Mouse (Mus musculus) stomach, embryonic 16.5 days (tissue): ENCODE data around the gene Cars. TPM values are rescaled to one million over a fixed set of nuclear protein-coding genes. Genes with fewer than 3 reads are reported as not detected.

Experiments used
- ATAC-seq: fragments of 200-750 bp; cut with Nextera tagmentation; 2 replicates; pipeline ENCODE4 v1.8.0; 2017; ENCODE audit warnings: moderate number of reproducible peaks, moderate TSS enrichment; ENCODE audit not compliant: insufficient read depth, low FRiP score
- H3K27ac ChIP-seq: fragments of 300-500 bp; sonication (generic); 2 replicates; pipeline ENCODE4 v1.5.1; 2014; ENCODE audit warnings: low read length
- H3K27me3 ChIP-seq: fragments of 300-500 bp; sonication (generic); 2 replicates; pipeline ENCODE4 v1.6.1; 2014; ENCODE audit warnings: low read length, control low read depth, mixed read lengths; ENCODE audit not compliant: control insufficient read depth, insufficient read depth
- H3K36me3 ChIP-seq: fragments of 300-500 bp; sonication (generic); 2 replicates; pipeline ENCODE4 v1.6.1; 2014; ENCODE audit warnings: low read length; ENCODE audit not compliant: control insufficient read depth, insufficient read depth
- H3K4me1 ChIP-seq: fragments of 300-500 bp; sonication (generic); 2 replicates; pipeline ENCODE4 v1.6.1; 2014; ENCODE audit warnings: low read length, control low read depth, mixed read lengths; ENCODE audit not compliant: control insufficient read depth, insufficient read depth
- H3K4me2 ChIP-seq: fragments of 300-500 bp; sonication (generic); 2 replicates; pipeline ENCODE4 v1.6.1; 2014; ENCODE audit warnings: low read depth, low read length, mixed read lengths
- H3K4me3 ChIP-seq: fragments of 300-500 bp; sonication (generic); replicated peaks from 2 replicates; pipeline ENCODE4 v1.5.1; 2014; ENCODE audit warnings: mild to moderate bottlenecking, low read length
- H3K9ac ChIP-seq: fragments of 300-500 bp; sonication (generic); 2 replicates; pipeline ENCODE4 v1.6.1; 2014; ENCODE audit warnings: low read length
- H3K9me3 ChIP-seq: fragments of 300-500 bp; sonication (generic); replicated peaks from 2 replicates; pipeline ENCODE4 v1.6.1; 2016; ENCODE audit warnings: low read length, control low read depth; ENCODE audit not compliant: control insufficient read depth
- WGBS: fragments of 180-500 bp; shearing (Covaris S2); extraction: QIAGEN DNeasy Blood & Tissue Kit; methylation state at CpG from one replicate; pipeline ENCODE4 v1.1.7; 2014; 5-methylcytosine and 5-hydroxymethylcytosine counted together
- polyA plus RNA-seq: library from polyadenylated mRNA; unstranded; fragments of >200 nt; fragmentation: Nextera tagmentation; extraction: Ambion mirVana; gene quantifications from 2 replicates; pipeline ENCODE4 v1.2.1, GENCODE M21; 2015

Cars gene
- polyA plus RNA-seq, 1 experiment from 2014 or later, result 72.8 TPM

DNA sequence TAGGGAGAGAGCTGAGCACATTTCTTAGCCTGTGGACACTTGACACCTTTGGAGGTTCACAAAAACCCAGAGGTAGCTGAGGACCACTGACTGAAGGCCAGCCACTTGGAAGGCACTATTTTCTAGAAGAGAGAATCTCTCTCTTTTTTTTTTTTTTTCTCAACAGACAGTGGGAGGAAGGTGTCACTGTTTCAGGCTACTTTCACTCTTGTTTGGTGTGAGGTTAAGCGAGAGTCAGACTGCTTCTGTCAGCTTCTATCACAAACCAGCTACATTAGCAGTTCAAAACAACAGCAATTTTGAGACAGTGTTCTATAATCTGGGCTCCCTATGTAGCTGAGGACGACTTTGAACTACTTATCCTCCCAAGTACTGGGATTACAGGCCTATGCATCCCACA is 26.3 kb upstream of the Cars start:
- Histone ChIP-seq H3K36me3 (no peaks in the 10 kb centered on the region), H3K4me2 (no peak overlapping the region), H3K4me3 (no peak overlapping the region), H3K9me3 (no peaks in the 10 kb centered on the region), H3K27ac (no peak overlapping the region), H3K4me1 (no peaks in the 10 kb centered on the region), H3K9ac (no peak overlapping the region), H3K27me3 (no peaks in the 10 kb centered on the region)
- ATAC-seq, result no peak
- WGBS, result 71% methylated on average over 2 of the region's 2 CpGs

DNA sequence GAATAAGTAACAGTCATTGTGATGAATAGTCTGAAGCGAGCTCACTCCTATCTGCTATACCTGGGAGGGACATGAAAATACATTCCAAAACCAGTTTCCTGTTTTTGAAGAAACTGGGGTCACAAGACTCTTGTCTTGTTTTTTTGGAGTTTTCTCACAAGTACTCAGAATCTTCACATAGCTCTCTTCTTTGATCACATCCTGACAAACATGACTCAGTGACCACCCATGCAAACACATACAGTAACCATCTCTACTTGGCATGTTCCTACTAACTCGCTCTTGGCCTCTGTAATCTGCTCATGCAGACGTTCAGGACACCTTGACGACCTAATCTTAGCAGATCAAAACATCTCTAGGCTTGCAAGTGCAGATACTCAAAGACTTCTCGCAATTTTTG is 25.3 kb upstream of the Cars start:
- no peaks in the 10 kb centered on the region for H3K36me3 ChIP-seq
- H3K4me1 ChIP-seq, result no peaks in the 10 kb centered on the region
- H3K27ac ChIP-seq, result no peak overlapping the region
- H3K4me3 ChIP-seq, result no peak overlapping the region
- H3K4me2 ChIP-seq, result no peak overlapping the region
- no peak for ATAC-seq
- no peak overlapping the region for H3K9ac ChIP-seq
- no peaks in the 10 kb centered on the region for H3K9me3 ChIP-seq
- WGBS, result 64% methylated on average over 5 of the region's 5 CpGs
- no peaks in the 10 kb centered on the region for H3K27me3 ChIP-seq

GRCm38 (mm10) chr7:143624561-143624960 is 24.7 kb upstream of the Cars start:
- Histone ChIP-seq H3K27me3 (no peaks in the 10 kb centered on the region), H3K9ac (no peak overlapping the region), H3K4me2 (no peak overlapping the region), H3K9me3 (no peaks in the 10 kb centered on the region), H3K4me1 (no peaks in the 10 kb centered on the region), H3K4me3 (no peak overlapping the region), H3K27ac (no peak overlapping the region), H3K36me3 (no peaks in the 10 kb centered on the region)
- 69% methylated on average over 3 of the region's 3 CpGs for WGBS
- no peak for ATAC-seq

DNA sequence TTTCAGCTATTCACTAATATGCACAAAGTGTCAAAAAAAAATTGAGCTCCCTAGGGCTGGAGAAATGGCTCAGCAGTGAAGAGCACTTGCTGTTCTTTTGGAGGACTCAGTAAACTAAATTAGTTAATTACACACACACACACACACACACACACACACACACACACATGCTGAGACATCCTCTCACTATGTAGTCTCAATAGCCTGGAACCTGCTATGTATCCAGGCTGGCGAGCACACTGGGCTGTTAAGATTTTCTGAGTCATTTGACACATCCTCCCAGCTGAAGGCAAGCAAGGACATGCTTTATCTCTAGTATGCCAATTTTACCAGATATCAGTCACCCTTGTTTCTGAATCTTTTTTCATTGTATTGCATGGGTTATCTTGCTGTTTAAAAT is 21.1 kb upstream of the Cars start:
- no peak overlapping the region for H3K27ac ChIP-seq
- no peak for ATAC-seq
- no peak overlapping the region for H3K4me3 ChIP-seq
- no peaks in the 10 kb centered on the region for H3K27me3 ChIP-seq
- H3K4me1 ChIP-seq, result no peaks in the 10 kb centered on the region
- no peak overlapping the region for H3K4me2 ChIP-seq
- WGBS, result 52% methylated on average over 1 of the region's 1 CpGs
- no peak overlapping the region for H3K9ac ChIP-seq
- H3K36me3 ChIP-seq, result no peaks in the 10 kb centered on the region
- H3K9me3 ChIP-seq, result no peaks in the 10 kb centered on the region

- Histone ChIP-seq H3K9me3 (no peaks in the 10 kb centered on the region), H3K9ac (no peak overlapping the region), H3K4me2 (0 out of 2 replicates have a peak overlapping the region, but pooled peaks have one; percentile 7), H3K4me3 (no peak overlapping the region), H3K4me1 (0 out of 2 replicates have a peak, but pooled peaks cover 4% of the 10 kb centered on the region), H3K27ac (peak overlapping the region; percentile 63), H3K27me3 (no peaks in the 10 kb centered on the region), H3K36me3 (no peaks in the 10 kb centered on the region)
- 41% methylated on average over 9 of the region's 9 CpGs for WGBS
- ATAC-seq, result peak; percentile 86
Measured at GRCm38 (mm10) chr7:143614404-143615135, 14.7 kb upstream of the Cars start.

GRCm38 (mm10) chr7:143612215-143612614 is 12.3 kb upstream of the Cars start:
- Histone ChIP-seq H3K9ac (no peak overlapping the region), H3K4me2 (no peak overlapping the region), H3K27me3 (no peaks in the 10 kb centered on the region), H3K4me1 (0 out of 2 replicates have a peak, but pooled peaks cover 4% of the 10 kb centered on the region), H3K27ac (no peak overlapping the region), H3K9me3 (no peaks in the 10 kb centered on the region), H3K36me3 (no peaks in the 10 kb centered on the region), H3K4me3 (no peak overlapping the region)
- ATAC-seq, result no peak
- 55% methylated on average over 3 of the region's 3 CpGs for WGBS

DNA sequence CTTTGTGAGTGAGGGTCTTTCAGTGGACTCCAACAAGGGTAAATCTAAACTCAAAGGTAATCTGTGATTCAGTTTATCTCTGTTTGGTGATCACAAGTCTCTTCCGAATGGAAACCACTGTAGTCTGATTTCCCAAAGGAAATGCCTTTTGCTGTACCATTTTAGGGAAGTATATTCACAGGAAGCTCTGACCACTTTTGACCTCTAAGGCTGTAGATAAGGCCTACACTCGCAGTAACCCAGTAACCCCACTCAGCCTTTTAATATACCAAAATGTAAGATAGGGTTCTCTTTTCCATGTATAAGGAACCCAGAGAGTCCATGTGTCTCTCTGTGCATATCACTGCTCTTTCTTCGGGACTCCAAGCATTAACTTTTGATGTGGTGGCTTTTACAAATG is 5.4 kb upstream of the Cars start:
- Histone ChIP-seq H3K4me2 (no peak overlapping the region), H3K9me3 (no peaks in the 10 kb centered on the region), H3K36me3 (no peaks in the 10 kb centered on the region), H3K4me3 (no peak overlapping the region), H3K9ac (no peak overlapping the region), H3K4me1 (no peaks in the 10 kb centered on the region), H3K27me3 (no peaks in the 10 kb centered on the region), H3K27ac (no peak overlapping the region)
- 88% methylated on average over 3 of the region's 3 CpGs for WGBS
- no peak for ATAC-seq

GRCm38 (mm10) chr7:143604889-143605288 is 5.0 kb upstream of the Cars start:
- H3K4me3 ChIP-seq, result no peak overlapping the region
- 67% methylated on average over 2 of the region's 2 CpGs for WGBS
- no peak overlapping the region for H3K9ac ChIP-seq
- H3K36me3 ChIP-seq, result no peaks in the 10 kb centered on the region
- H3K9me3 ChIP-seq, result no peaks in the 10 kb centered on the region
- H3K4me2 ChIP-seq, result no peak overlapping the region
- no peak for ATAC-seq
- no peaks in the 10 kb centered on the region for H3K4me1 ChIP-seq
- no peak overlapping the region for H3K27ac ChIP-seq
- no peaks in the 10 kb centered on the region for H3K27me3 ChIP-seq

- Histone ChIP-seq H3K4me1 (peaks cover 15% of the 10 kb centered on the region), H3K4me3 (no peak overlapping the region), H3K9ac (no peak overlapping the region), H3K27ac (no peak overlapping the region), H3K27me3 (no peaks in the 10 kb centered on the region), H3K4me2 (no peak overlapping the region), H3K36me3 (no peaks in the 10 kb centered on the region), H3K9me3 (no peaks in the 10 kb centered on the region)
- 86% methylated on average over 2 of the region's 2 CpGs for WGBS
- no peak for ATAC-seq
Measured at GRCm38 (mm10) chr7:143601705-143602104, 1.8 kb upstream of the Cars start.
